Mouse (Mus musculus) myocyte (in vitro differentiated cells): ENCODE data around the gene Cd80.
"Not testable (repeated sequence)": the region's sequence is repeated elsewhere in the genome, so short reads cannot be mapped to it uniquely, and the experiment has no call there.

Experiments used
- CEBPB ChIP-seq: IDR thresholded peaks from 2 replicates; pipeline ENCODE4 v1.6.1; 2011; ENCODE audit warnings: mild to moderate bottlenecking, moderate library complexity; ENCODE audit not compliant: poor library complexity, insufficient read depth, severe bottlenecking
- E2F4 ChIP-seq: IDR thresholded peaks from one replicate; pipeline ENCODE4 v1.6.1; 2011; ENCODE audit warnings: mild to moderate bottlenecking, control low read depth, moderate library complexity; ENCODE audit not compliant: insufficient read depth
- MAX ChIP-seq: IDR thresholded peaks from one replicate; pipeline ENCODE4 v1.6.1; 2011; ENCODE audit warnings: low read depth, mild to moderate bottlenecking, control low read depth
- MYOD1 ChIP-seq, 3 experiments: IDR thresholded peaks; one replicate each; pipeline ENCODE4 v1.6.1; 2011; ENCODE audit warnings: control low read depth in 2 of 3, low read depth in 2 of 3, mild to moderate bottlenecking in 2 of 3, moderate library complexity in 1 of 3; ENCODE audit not compliant: insufficient read length in 2 of 3, control insufficient read depth in 1 of 3
- MYOG ChIP-seq, 3 experiments: IDR thresholded peaks; one replicate each; pipeline ENCODE4 v1.6.1; 2011; ENCODE audit warnings: control low read depth in 2 of 3, low read depth in 2 of 3, mild to moderate bottlenecking in 2 of 3; ENCODE audit not compliant: insufficient read length in 2 of 3, control insufficient read depth in 1 of 3, insufficient read depth in 1 of 3
- POLR2A ChIP-seq: IDR thresholded peaks from one replicate; pipeline ENCODE4 v1.6.1; 2011; ENCODE audit warnings: low read depth, mild to moderate bottlenecking, control low read depth, moderate library complexity; ENCODE audit not compliant: insufficient read length
- POLR2AphosphoS2 ChIP-seq: IDR thresholded peaks from one replicate; pipeline ENCODE4 v1.6.1; 2011; ENCODE audit warnings: low read depth, control low read depth; ENCODE audit not compliant: insufficient read length
- REST ChIP-seq: IDR thresholded peaks from one replicate; pipeline ENCODE4 v1.6.1; 2011; ENCODE audit warnings: mild to moderate bottlenecking, control low read depth, moderate library complexity; ENCODE audit not compliant: insufficient read depth, insufficient read length
- SRF ChIP-seq: IDR thresholded peaks from one replicate; pipeline ENCODE4 v1.6.1; 2011; ENCODE audit warnings: low read depth; ENCODE audit not compliant: control insufficient read depth, insufficient read length
- TCF12 ChIP-seq: IDR thresholded peaks from one replicate; pipeline ENCODE4 v1.6.1; 2011; ENCODE audit warnings: mild to moderate bottlenecking, control low read depth; ENCODE audit not compliant: poor library complexity, insufficient read depth, severe bottlenecking
- USF1 ChIP-seq: IDR thresholded peaks from one replicate; pipeline ENCODE4 v1.6.1; 2011; ENCODE audit warnings: low read depth, mild to moderate bottlenecking, control low read depth, moderate library complexity

GRCm38 (mm10) chr16:38477241-38477608, 21.9 kb downstream of the Cd80 start:
- TF ChIP-seq MAX; USF1; SRF; POLR2A; MYOD1 (IDR thresholded peaks at IDR 0.05; ENCODE audit: control insufficient read depth in 1 of 3, insufficient read length in 2 of 3, low read depth in 2 of 3); E2F4; POLR2AphosphoS2; TCF12; MYOG (IDR thresholded peaks at IDR 0.05; ENCODE audit: control insufficient read depth in 1 of 3, insufficient read depth in 1 of 3, insufficient read length in 2 of 3, low read depth in 2 of 3); CEBPB; REST: not testable (repeated sequence)
